Mouse (Mus musculus): ENCODE results near the gene Ank2.

Ank2 gene

DNA sequence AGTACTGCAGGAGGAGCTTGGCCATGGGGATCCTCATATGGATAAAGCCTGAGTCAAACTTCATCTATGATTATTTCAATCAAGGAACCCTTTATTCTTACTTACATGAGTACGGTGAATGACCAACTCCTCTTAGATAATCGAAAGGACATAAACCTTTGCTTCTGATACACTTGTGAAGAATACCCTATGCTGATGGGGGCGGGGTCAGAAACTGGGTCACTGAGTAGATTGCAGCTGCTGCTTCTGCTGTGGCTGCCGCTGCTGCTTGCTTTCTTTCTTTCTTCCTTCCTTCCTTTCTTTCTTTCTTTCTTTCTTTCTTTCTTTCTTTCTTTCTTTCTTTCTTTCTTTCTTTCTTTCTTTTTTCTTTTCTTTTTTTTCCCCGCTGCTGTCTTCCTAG is 263.9 kb downstream of the Ank2 start:
- no peak for DNase-seq (ENCODE audit: low spot score)

DNA sequence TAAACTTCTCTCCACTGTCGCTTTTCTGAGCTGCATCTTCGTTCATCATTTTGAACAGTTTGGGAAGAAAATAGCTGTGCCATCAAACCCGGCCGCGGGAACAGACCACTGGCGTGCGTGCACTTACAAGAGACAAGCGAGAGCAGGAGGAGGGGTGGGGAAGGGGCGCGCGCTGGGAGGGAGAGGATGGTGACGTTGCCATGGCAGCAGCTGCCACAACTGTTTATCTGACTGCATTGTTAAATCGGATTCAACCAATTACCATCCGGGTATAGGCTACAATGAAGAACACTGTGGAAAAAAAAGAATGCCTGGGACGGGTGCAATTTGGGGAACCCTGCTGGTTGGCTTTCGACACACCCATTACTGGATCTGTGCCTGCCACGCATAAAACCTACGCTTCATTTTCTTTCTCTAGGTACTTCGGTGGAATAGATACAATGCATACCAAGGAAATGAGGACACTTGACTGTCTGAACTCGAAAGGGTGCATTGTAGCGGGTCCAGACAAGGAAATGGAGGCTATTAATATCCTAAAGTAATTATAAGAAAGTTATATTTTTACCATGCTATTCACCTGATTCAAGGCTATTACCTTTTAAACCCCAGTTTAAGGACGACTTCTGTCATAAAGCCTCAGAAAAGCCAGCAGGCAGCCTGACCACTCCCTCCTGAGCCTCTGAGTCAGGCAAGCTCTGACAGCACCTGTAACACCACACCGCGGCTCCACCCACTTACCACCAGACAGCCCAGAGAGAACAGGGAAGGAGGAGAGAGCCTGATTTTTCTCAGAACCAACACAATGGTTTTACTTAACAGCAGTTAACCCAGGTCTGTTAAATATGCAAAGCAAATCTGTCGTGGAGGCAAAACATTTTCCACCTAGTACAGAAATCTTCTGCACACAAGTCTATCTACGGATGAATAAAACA is 273.1 kb downstream of the Ank2 start:
- DNase-seq (ENCODE audit: low spot score), result peak; percentile 43

DNA sequence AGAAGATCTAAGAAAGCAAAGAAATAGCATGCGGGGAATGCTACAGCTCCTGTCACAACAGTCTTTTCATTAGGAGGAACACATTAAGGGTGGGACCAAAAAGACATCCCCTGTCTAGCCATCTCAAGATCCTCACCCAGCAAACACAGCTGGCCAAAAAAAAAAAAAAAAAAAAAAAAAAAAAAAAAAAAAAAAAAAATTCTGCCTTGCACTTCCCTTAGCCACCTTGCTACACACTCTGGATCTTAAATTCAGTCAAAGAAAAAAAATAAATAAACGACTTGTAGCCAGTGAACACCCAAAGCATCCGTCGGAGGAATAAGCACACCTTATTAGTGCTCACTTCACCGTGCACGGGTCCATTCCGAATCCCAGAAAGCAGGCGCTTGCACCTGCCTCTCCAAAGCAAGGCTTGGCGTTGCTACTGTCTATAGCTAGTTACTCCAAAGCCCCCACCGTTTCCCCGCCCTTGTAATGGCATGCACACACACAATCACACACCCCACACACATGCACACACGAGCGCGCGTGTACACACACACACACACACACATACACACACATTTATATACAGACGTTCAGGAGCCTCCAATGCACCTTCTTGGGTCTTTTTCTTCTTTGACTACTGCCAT is 273.9 kb downstream of the Ank2 start:
- DNase-seq (ENCODE audit: low spot score), result no peak

DNA sequence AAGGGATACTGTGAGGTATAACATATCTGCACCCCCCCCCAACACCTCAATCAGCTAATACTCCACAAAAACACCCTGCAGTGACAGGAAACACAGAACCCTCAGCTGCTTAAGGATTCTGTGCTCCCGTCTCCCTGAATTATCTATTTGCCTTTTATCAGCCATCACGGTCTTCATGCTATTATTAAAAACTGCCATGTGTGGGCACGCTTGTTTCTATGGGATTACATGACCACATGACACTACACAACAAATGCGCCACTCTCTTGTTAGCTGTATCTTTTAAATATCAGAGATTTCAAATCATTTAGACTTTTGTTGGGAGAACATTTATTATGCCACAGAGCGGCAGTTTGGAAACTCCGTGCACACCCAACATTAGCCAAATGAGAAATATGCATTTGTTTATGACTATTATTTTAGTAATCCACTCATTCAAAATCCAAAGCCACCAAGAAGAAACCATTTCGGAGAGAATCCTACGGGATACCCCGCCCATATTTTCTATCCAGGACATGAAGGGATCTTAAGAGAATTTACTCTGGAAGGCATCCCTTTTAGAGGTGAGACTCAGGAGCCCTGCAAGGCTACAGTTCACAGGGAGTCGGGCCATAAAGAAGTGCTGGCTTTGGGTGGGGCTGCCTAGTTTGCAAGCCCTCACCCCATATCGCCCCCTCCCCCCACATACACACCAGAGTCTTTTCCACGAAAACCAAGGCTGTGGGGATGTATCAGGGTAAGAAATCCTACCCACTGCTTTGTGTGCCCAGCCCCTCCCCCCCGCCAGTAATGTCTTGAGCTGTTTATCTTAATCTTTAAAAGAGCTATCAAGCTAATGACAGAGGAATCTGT is 274.6 kb downstream of the Ank2 start:
- no peak for DNase-seq (ENCODE audit: low spot score)

DNA sequence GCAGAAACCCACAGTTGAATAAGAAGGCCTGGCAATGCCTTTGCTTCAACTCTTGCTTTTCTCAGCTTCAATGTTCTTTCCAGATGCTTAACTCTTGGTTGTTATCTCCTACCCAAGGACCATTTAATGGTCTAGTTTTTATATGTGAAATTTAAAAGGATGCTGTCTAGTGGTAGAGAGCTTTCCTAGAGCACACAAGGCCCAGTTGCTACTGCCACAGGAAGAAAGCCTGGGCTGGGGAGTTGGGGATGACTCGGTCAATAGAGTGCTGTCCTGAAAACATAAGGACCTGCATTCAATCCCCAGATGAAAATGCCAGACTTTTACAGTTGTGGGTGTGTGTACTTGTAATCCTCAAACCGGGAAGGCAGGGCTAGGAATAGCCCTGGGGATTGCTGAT is 277.1 kb downstream of the Ank2 start:
- DNase-seq (ENCODE audit: low spot score), result no peak

DNA sequence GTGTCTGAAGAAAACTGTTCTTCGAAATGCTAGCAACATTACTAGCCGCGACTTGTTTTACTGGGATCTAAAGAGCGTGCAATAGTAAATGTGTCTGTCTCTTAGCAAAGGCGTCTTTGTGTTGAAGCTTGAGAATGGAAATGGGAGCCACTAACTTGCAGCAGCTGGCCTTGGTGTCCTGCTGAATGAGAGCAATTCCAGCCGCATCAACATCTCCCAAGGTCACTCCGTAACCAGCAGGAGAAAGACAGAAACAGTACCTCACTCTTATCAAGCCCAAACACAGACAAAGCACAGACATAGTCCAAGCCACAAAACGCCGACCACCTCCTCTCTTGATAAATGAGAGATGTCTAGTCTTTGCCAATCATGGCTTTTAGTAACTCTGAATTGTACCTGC is 278.3 kb downstream of the Ank2 start:
- DNase-seq (ENCODE audit: low spot score), result no peak

DNA sequence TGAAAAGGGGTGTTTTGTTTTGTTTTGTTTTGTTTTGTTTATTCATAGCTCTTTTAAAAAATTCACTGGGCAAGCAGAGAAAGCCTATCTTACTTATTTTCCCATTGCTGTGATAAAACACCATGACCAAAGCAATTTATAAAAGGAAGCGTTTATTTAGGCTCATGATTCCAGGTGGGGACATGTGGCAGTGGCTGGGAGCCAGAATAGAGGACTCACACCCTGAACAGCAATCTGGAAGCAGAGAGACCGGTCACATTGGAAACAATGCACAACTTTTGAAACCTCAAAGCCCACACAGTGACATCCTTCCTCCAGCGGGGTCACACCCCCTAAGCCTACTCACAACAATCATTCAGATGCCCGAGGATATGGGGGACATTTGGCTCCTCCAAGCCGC is 285.6 kb downstream of the Ank2 start:
- DNase-seq (ENCODE audit: low spot score), result no peak

- DNase-seq (ENCODE audit: low spot score), result no peak
These were observed 288.0 kb downstream of the Ank2 start for GRCm38 (mm10) chr3:127211119-127211518.

DNA sequence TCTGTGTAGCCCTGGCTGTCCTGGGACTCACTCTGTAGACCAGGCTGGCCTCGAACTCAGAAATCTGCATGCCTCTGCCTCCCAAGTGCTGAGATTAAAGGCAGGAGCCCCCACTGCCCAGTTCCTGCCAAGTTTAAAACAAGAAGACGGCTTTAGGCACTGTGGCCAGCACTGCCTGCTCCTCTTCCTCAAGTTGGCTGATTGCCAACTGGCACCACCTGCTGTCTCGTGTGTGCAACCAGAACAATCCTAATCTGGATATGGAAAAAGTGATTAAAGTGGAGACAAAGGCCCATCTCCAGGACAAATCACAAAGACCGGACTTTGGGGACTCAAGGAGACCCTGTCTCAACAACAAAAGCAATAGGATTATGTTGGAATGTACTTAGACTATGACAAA is 288.6 kb downstream of the Ank2 start:
- no peak for DNase-seq (ENCODE audit: low spot score)

- DNase-seq (ENCODE audit: low spot score), result no peak
These were observed 290.3 kb downstream of the Ank2 start for GRCm38 (mm10) chr3:127208871-127209270.

GRCm38 (mm10) chr3:127205883-127206434 is 293.2 kb downstream of the Ank2 start:
- DNase-seq (ENCODE audit: low spot score), result no peak

GRCm38 (mm10) chr3:127202484-127203115 is 296.6 kb downstream of the Ank2 start:
- no peak for DNase-seq (ENCODE audit: low spot score)

DNA sequence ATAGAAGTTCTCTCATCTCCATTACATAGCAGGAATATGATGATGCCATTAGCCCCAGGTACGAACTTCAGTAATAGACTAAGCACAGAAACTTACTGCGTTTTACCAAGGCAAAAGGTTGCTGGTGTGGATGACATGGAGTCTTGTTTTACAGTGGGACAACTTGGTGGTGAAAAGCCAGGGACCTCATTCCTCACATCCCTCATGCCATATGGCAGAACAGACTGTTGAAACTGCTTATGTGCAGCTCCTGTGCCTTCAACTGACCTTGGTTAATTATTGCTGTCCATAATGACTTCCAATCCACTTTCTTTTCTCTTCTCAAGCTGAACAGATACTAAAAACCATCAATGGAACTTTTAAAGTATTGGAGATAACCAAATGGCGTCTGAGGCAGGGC is 298.4 kb downstream of the Ank2 start:
- no peak for DNase-seq (ENCODE audit: low spot score)

DNA sequence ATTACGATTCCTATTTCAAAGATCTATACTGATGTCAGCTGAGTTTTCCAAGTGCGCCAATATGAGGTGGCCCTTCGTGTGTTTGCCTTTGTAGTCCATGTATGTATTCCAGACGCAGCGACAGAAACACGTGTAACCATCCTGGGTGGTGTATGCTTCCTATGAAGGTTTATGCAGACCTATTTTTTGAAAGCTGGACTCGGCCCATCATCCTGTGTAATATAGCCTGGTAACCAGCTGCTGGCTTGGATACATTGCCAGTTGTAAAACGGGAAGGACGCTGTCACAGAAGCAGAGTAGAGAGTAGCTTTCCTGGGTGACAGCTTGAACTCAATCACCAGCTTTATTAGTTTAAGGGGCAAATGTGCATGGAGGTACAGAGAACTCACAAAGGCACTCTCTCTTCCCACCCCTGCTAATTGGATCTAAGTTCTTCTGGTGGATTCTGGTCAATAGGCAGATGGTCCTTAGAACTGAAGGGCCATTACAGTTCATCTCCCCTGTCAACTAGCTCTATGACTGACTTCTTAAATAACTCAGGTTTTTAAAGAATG is 300.0 kb downstream of the Ank2 start:
- no peak for DNase-seq (ENCODE audit: low spot score)

- DNase-seq (ENCODE audit: low spot score), result no peak
These were observed 300.5 kb downstream of the Ank2 start for GRCm38 (mm10) chr3:127198656-127199055.

- no peak for DNase-seq (ENCODE audit: low spot score)
These were observed 310.4 kb downstream of the Ank2 start for GRCm38 (mm10) chr3:127188789-127189128.

- no peak for DNase-seq (ENCODE audit: low spot score)
These were observed 310.9 kb downstream of the Ank2 start for GRCm38 (mm10) chr3:127188086-127188788.

- no peak for DNase-seq (ENCODE audit: low spot score)
These were observed 312.1 kb downstream of the Ank2 start for GRCm38 (mm10) chr3:127187081-127187480.

GRCm38 (mm10) chr3:127186239-127186638 is 312.9 kb downstream of the Ank2 start:
- DNase-seq (ENCODE audit: low spot score), result no peak

DNA sequence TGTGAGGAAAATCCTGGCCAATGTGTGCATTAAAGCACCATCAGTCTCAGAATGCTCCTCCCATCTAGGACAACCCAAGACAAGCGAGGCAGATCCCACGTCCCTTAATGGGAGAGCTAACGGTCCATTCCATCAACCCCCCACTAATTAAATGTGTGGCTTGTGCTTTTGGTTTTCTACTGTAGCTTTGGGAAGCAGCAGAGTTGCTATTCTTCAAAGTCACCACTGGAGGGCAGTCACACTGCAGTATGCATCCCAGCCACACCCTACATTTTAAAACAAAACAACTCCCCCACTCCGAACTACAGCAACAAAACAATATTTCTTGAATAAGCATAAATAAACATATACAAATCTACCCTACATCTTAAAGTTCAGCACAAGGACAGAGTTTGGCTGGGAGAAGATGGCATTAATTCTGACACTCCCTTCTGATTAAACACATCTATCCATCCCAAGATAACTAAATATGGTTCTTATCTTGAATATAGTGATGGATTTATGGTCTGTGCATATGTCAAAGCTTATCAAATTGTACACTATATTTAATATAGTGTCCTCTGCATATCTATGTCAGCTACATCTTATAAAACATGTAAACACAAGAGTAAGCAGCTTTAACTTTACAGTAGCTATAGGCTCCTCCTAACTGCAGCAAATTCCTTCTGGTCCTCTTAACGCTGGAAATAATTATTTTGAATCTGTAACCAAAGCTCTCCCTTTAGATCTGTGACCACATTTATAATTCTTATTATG is 315.0 kb downstream of the Ank2 start:
- no peak for DNase-seq (ENCODE audit: low spot score)

Data from testis, postnatal 10 days (tissue).